Mouse (Mus musculus): ENCODE measurements at regions not wholly inside any gene's neighbourhood (a gene's known extent, or its start where the extent isn't known, plus 50 kb on each side); places are given as distances from the start of the nearest gene placed in this dataset.

GRCm38 (mm10) chr3:66546576-66546975 lies 249.9 kb upstream of the Veph1 start:
- no peak overlapping the region for H3K27ac ChIP-seq
- 93% methylated on average over 4 of the region's 4 CpGs for WGBS
- H3K27me3 ChIP-seq, result peaks cover 5% of the 10 kb centered on the region; the same call in 1 of the 2 replicates
- H3K4me2 ChIP-seq, result no peak overlapping the region
- ATAC-seq (ENCODE audit: low FRiP score), result no peak
- no peak overlapping the region for H3K4me3 ChIP-seq (replicated peaks)
- no peaks in the 10 kb centered on the region for H3K4me1 ChIP-seq
- no peaks in the 10 kb centered on the region for H3K36me3 ChIP-seq (replicated peaks)
- H3K9me3 ChIP-seq, result 0 out of 2 replicates have a peak, but pooled peaks cover 6% of the 10 kb centered on the region
- H3K9ac ChIP-seq, result no peak overlapping the region

GRCm38 (mm10) chr3:66544139-66544933 lies 247.7 kb upstream of the Veph1 start:
- H3K4me1 ChIP-seq, result no peaks in the 10 kb centered on the region
- H3K4me3 ChIP-seq (replicated peaks), result no peak overlapping the region
- H3K9me3 ChIP-seq, result 0 out of 2 replicates have a peak, but pooled peaks cover 6% of the 10 kb centered on the region
- peaks cover 8% of the 10 kb centered on the region; the same call in 1 of the 2 replicates for H3K27me3 ChIP-seq
- ATAC-seq (ENCODE audit: low FRiP score), result no peak
- H3K9ac ChIP-seq, result no peak overlapping the region
- H3K36me3 ChIP-seq (replicated peaks), result no peaks in the 10 kb centered on the region
- no peak overlapping the region for H3K4me2 ChIP-seq
- H3K27ac ChIP-seq, result no peak overlapping the region
- WGBS, result 81% methylated on average over 5 of the region's 5 CpGs

GRCm38 (mm10) chr3:66542865-66543264 lies 246.2 kb upstream of the Veph1 start:
- ATAC-seq (ENCODE audit: low FRiP score), result no peak
- Histone ChIP-seq H3K9ac (no peak overlapping the region), H3K36me3 (replicated peaks) (no peaks in the 10 kb centered on the region), H3K4me3 (replicated peaks) (no peak overlapping the region), H3K9me3 (0 out of 2 replicates have a peak, but pooled peaks cover 6% of the 10 kb centered on the region), H3K4me1 (peaks cover 6% of the 10 kb centered on the region; the same call in 1 of the 2 replicates), H3K4me2 (no peak overlapping the region), H3K27me3 (peaks cover 8% of the 10 kb centered on the region; the same call in 1 of the 2 replicates), H3K27ac (no peak overlapping the region)
- 90% methylated on average over 3 of the region's 3 CpGs for WGBS

GRCm38 (mm10) chr3:66537913-66538312 lies 241.3 kb upstream of the Veph1 start:
- Histone ChIP-seq H3K9me3 (0 out of 2 replicates have a peak, but pooled peaks cover 6% of the 10 kb centered on the region), H3K27ac (0 out of 2 replicates have a peak overlapping the region, but pooled peaks have one; percentile 31), H3K4me2 (no peak overlapping the region), H3K36me3 (replicated peaks) (no peaks in the 10 kb centered on the region), H3K4me3 (replicated peaks) (no peak overlapping the region), H3K9ac (no peak overlapping the region), H3K4me1 (peaks cover 29% of the 10 kb centered on the region), H3K27me3 (peaks cover 7% of the 10 kb centered on the region; the same call in 1 of the 2 replicates)
- ATAC-seq (ENCODE audit: low FRiP score), result no peak
- WGBS, result 61% methylated on average over 7 of the region's 7 CpGs

- whole genome bisulfite sequencing, result 18% methylated on average over 3 of the region's 3 CpGs
- Histone ChIP-seq H3K27me3 (0 out of 2 replicates have a peak, but pooled peaks cover 4% of the 10 kb centered on the region), H3K36me3 (replicated peaks) (no peaks in the 10 kb centered on the region), H3K4me1 (peaks cover 29% of the 10 kb centered on the region), H3K4me2 (no peak overlapping the region), H3K9me3 (0 out of 2 replicates have a peak, but pooled peaks cover 6% of the 10 kb centered on the region), H3K9ac (no peak overlapping the region), H3K27ac (0 out of 2 replicates have a peak overlapping the region, but pooled peaks have one; percentile 31), H3K4me3 (replicated peaks) (no peak overlapping the region)
- peak; percentile 78 for ATAC-seq (ENCODE audit: low FRiP score)
Measured at GRCm38 (mm10) chr3:66537106-66537893, 240.7 kb upstream of the Veph1 start.

GRCm38 (mm10) chr3:66536673-66537072 lies 240.0 kb upstream of the Veph1 start:
- H3K9me3 ChIP-seq, result no peaks in the 10 kb centered on the region
- WGBS, result 74% methylated on average over 11 of the region's 11 CpGs
- no peak overlapping the region for H3K4me3 ChIP-seq (replicated peaks)
- no peaks in the 10 kb centered on the region for H3K36me3 ChIP-seq (replicated peaks)
- 0 out of 2 replicates have a peak, but pooled peaks cover 4% of the 10 kb centered on the region for H3K27me3 ChIP-seq
- H3K27ac ChIP-seq, result peak overlapping the region; percentile 46; the same call in 1 of the 2 replicates
- H3K4me2 ChIP-seq, result no peak overlapping the region
- peaks cover 29% of the 10 kb centered on the region for H3K4me1 ChIP-seq
- H3K9ac ChIP-seq, result no peak overlapping the region
- ATAC-seq (ENCODE audit: low FRiP score), result no peak; the same call in 1 of the 2 replicates

- H3K27me3 ChIP-seq, result 0 out of 2 replicates have a peak, but pooled peaks cover 4% of the 10 kb centered on the region
- ATAC-seq (ENCODE audit: low FRiP score), result 0 out of 2 replicates have a peak, but pooled peaks have one; percentile 27
- peak overlapping the region; percentile 46; the same call in 1 of the 2 replicates for H3K27ac ChIP-seq
- H3K36me3 ChIP-seq (replicated peaks), result no peaks in the 10 kb centered on the region
- no peaks in the 10 kb centered on the region for H3K9me3 ChIP-seq
- 67% methylated on average over 8 of the region's 8 CpGs for WGBS
- H3K4me1 ChIP-seq, result peaks cover 29% of the 10 kb centered on the region
- H3K9ac ChIP-seq, result no peak overlapping the region
- H3K4me3 ChIP-seq (replicated peaks), result no peak overlapping the region
- no peak overlapping the region for H3K4me2 ChIP-seq
Measured at GRCm38 (mm10) chr3:66535786-66536529, 239.3 kb upstream of the Veph1 start.

- Histone ChIP-seq H3K27ac (no peak overlapping the region), H3K4me2 (no peak overlapping the region), H3K9ac (no peak overlapping the region), H3K27me3 (no peaks in the 10 kb centered on the region), H3K36me3 (replicated peaks) (no peaks in the 10 kb centered on the region), H3K4me3 (replicated peaks) (no peak overlapping the region), H3K9me3 (0 out of 2 replicates have a peak, but pooled peaks cover 3% of the 10 kb centered on the region), H3K4me1 (peaks cover 6% of the 10 kb centered on the region; the same call in 1 of the 2 replicates)
- ATAC-seq (ENCODE audit: low FRiP score), result no peak
- WGBS, result 95% methylated on average over 1 of the region's 1 CpGs
Measured at GRCm38 (mm10) chr3:66519925-66520324, 223.3 kb upstream of the Veph1 start.

GRCm38 (mm10) chr3:66518289-66518688 lies 221.7 kb upstream of the Veph1 start:
- no peaks in the 10 kb centered on the region for H3K36me3 ChIP-seq (replicated peaks)
- H3K4me3 ChIP-seq (replicated peaks), result no peak overlapping the region
- peaks cover 6% of the 10 kb centered on the region; the same call in 1 of the 2 replicates for H3K4me1 ChIP-seq
- ATAC-seq (ENCODE audit: low FRiP score), result no peak
- no peaks in the 10 kb centered on the region for H3K9me3 ChIP-seq
- no peaks in the 10 kb centered on the region for H3K27me3 ChIP-seq
- H3K9ac ChIP-seq, result no peak overlapping the region
- no peak overlapping the region for H3K4me2 ChIP-seq
- 47% methylated on average over 2 of the region's 2 CpGs for WGBS
- no peak overlapping the region for H3K27ac ChIP-seq

GRCm38 (mm10) chr3:66515773-66516406 lies 219.3 kb upstream of the Veph1 start:
- Histone ChIP-seq H3K4me1 (peaks cover 6% of the 10 kb centered on the region; the same call in 1 of the 2 replicates), H3K4me2 (no peak overlapping the region), H3K27ac (no peak overlapping the region), H3K27me3 (no peaks in the 10 kb centered on the region), H3K9ac (no peak overlapping the region), H3K4me3 (replicated peaks) (no peak overlapping the region), H3K36me3 (replicated peaks) (no peaks in the 10 kb centered on the region), H3K9me3 (no peaks in the 10 kb centered on the region)
- no peak for ATAC-seq (ENCODE audit: low FRiP score)
- WGBS, result 69% methylated on average over 6 of the region's 6 CpGs

GRCm38 (mm10) chr3:66514587-66514986 lies 217.9 kb upstream of the Veph1 start:
- H3K9ac ChIP-seq, result no peak overlapping the region
- 91% methylated on average over 8 of the region's 8 CpGs for WGBS
- no peaks in the 10 kb centered on the region for H3K27me3 ChIP-seq
- no peaks in the 10 kb centered on the region for H3K36me3 ChIP-seq (replicated peaks)
- no peak overlapping the region for H3K4me3 ChIP-seq (replicated peaks)
- peaks cover 6% of the 10 kb centered on the region; the same call in 1 of the 2 replicates for H3K4me1 ChIP-seq
- no peak overlapping the region for H3K27ac ChIP-seq
- no peak overlapping the region for H3K4me2 ChIP-seq
- no peaks in the 10 kb centered on the region for H3K9me3 ChIP-seq
- no peak for ATAC-seq (ENCODE audit: low FRiP score)

Data from forebrain, embryonic 12.5 days (tissue).